Mouse (Mus musculus): Measurements from ENCODE around the gene Mex3d.
A peak's percentile ranks its signal among the peaks of the same experiment; 100 is the strongest.

Mex3d gene

GRCm38 (mm10) chr10:80387522-80387959 lies at the start of gene Mex3d:
Gene Mex3d (minus strand): TSS chr10:80387659.
- DNase-seq = peak; percentile 82

- DNase-seq = peak; percentile 55
Observed at GRCm38 (mm10) chr10:80436276-80436675, 48.8 kb upstream of the Mex3d start.

- peak; percentile 51 for DNase-seq
Observed at GRCm38 (mm10) chr10:80435764-80436163, 48.3 kb upstream of the Mex3d start.

GRCm38 (mm10) chr10:80434823-80435222 lies 47.4 kb upstream of the Mex3d start:
- peak; percentile 70 for DNase-seq

GRCm38 (mm10) chr10:80434233-80434592 lies 46.8 kb upstream of the Mex3d start:
- DNase-seq = no peak

GRCm38 (mm10) chr10:80433513-80434232 lies 46.2 kb upstream of the Mex3d start, which contains the start of gene Tcf3:
Gene Tcf3 (minus strand): TSS chr10:80433647.
- peak; percentile 97 for DNase-seq

- DNase-seq = peak; percentile 76
Observed at GRCm38 (mm10) chr10:80432936-80433512, 45.6 kb upstream of the Mex3d start.

GRCm38 (mm10) chr10:80432387-80432785 lies 44.9 kb upstream of the Mex3d start:
- no peak for DNase-seq

GRCm38 (mm10) chr10:80431570-80432386 lies 44.3 kb upstream of the Mex3d start:
- peak; percentile 65 for DNase-seq

- DNase-seq = peak; percentile 38
Observed at GRCm38 (mm10) chr10:80430375-80430980, 43.0 kb upstream of the Mex3d start.

- DNase-seq = no peak
Observed at GRCm38 (mm10) chr10:80429800-80430199, 42.3 kb upstream of the Mex3d start.

GRCm38 (mm10) chr10:80425041-80425440 lies 37.6 kb upstream of the Mex3d start:
- no peak for DNase-seq

- DNase-seq = peak; percentile 29
Observed at GRCm38 (mm10) chr10:80423562-80423961, 36.1 kb upstream of the Mex3d start.

GRCm38 (mm10) chr10:80421651-80422472 lies 34.4 kb upstream of the Mex3d start:
- peak; percentile 32 for DNase-seq

GRCm38 (mm10) chr10:80421208-80421607 lies 33.7 kb upstream of the Mex3d start:
- no peak for DNase-seq

- DNase-seq = no peak
Observed at GRCm38 (mm10) chr10:80420729-80421128, 33.3 kb upstream of the Mex3d start.

GRCm38 (mm10) chr10:80419419-80419818 lies 32.0 kb upstream of the Mex3d start:
- peak; percentile 76 for DNase-seq

GRCm38 (mm10) chr10:80418311-80418710 lies 30.9 kb upstream of the Mex3d start:
- peak; percentile 91 for DNase-seq

- DNase-seq = no peak
Observed at GRCm38 (mm10) chr10:80417841-80418240, 30.4 kb upstream of the Mex3d start.

- no peak for DNase-seq
Observed at GRCm38 (mm10) chr10:80417371-80417770, 29.9 kb upstream of the Mex3d start.

GRCm38 (mm10) chr10:80415566-80415965 lies 28.1 kb upstream of the Mex3d start:
- no peak for DNase-seq
